Mouse (Mus musculus): ENCODE data around the gene Ccdc88c.
A peak's percentile ranks its signal among the peaks of the same experiment; 100 is the strongest.

The Ccdc88c gene

DNA sequence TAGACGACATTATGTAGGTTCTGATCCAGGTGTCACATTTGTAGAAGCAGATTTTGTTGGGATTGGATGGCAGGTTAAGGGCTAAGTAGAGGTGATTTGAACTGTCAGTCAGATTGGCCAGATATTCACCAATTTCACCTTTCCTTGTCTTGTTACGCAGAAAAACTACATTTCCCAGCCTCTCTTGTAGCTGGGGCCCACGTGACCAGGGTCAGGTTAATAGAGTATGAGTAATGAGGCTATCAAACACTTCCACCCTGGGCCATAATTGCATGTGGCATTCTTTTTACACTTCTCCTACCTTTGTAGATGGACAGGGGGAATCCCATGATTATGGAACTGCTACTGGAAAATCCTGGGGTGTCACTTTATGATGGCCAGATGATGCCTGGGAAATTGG, 155.2 kb downstream of the Ccdc88c start:
- DNase-seq: no peak

DNA sequence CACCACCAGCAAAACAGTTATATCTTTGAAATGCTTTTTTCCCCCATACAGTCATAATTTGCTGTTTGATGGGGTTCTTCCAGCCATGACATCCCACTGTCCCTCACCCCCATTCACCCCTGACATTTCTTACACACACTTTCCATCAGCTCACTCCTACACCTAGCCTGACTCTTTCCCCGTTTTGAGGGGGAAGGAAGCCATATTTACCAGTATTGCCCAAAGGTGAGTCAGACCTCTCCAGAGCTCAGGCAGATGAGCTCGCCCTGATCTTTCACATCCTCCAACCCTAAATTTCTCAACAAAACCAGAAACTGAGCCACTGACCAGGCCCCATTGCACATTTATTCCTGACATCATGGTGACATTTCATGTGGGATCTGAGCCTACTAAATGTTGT, 157.0 kb downstream of the Ccdc88c start:
- DNase-seq: no peak

DNA sequence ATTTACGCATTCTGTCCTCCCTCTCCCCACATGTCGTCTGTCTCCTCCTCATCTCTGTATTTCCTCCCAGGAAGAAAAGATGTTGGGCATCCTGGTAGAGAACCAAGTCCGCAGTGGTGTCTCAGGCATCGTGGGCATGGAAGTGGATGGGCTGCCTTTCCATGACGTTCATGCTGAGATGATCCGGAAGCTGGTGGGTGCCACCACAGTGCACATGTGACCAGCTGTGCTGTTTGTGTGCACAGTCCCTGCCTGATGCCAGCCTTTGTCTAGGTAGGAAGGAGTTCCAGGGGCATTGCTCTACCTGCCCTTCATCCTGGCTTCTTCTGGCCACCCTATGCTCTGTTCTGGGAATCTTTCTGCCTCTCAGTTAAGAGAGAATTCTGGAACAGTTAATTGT, 157.6 kb downstream of the Ccdc88c start:
- no peak for DNase-seq

DNA sequence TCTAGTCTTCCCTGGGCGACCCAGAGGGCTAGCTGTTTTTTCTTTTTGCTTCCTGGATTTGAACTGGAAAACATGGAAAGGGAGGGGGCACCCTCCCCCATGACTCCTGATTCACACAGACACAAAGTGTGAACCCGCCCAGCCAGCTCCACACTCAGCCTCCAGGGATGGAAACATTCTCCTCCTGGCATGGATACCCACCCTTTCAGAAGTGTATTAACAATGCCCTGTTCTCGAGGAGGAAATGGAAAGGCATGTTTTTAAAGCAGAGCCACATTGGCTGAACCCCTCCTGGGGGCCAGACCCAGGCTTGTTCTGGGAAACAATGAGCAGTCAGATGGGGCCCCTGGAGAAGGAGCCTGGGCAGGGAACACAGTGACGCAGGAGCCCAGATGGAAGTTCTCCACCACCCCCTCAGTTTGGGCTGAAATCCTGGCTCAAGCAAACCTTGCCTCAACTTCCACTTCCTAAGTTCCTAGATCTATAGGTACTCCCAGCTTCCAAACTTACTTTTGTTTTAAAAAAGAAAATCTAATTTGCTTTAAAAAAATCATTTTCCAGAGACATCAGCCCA, 160.7 kb downstream of the Ccdc88c start:
- DNase-seq: no peak

DNA sequence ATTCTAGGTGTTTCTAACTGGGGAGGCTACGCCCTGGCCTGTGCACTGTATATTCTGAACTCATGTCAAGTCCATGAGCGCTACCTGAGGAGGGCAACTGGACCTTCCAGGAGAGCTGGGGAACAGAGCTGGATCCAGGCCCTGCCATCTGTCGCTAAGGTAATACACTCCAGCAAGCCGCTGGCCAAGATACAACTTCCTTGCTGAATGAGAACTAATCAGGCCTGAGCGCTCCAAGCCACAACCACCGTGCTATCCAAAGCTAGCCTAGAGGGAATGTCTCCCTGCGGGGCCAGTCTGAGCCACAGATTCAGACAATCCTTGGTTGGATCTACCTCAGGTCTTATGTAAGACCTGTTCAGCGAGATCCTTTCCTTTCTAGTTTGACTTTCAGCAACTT, 161.8 kb downstream of the Ccdc88c start:
- DNase-seq: peak; percentile 94

DNA sequence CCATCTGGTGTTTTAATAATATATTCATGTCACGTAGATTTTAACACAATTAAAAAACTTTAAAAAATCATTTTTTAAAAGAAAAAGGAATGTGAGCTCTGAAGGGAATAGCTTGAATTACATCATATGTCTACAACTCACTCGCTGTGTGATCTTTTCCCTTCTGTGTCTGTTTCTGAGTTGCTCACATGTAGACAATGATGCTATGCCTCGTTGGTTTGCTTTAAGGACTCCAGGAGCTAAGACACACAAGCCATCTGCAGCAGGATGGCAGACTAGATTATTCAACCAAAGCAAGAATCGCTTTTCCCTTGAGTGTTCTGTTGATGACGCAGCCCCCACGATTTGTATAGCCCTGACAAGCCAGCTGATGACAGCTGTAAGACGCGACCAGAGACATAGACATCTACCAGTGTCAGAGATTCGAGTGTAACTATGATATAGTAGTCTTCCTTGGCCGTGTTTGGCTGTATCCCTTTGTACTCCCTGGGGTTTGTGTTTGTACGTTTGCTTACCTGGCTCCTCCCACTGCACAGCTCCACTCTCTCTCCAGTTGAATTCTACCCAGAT, 163.3 kb downstream of the Ccdc88c start:
- DNase-seq: no peak

DNA sequence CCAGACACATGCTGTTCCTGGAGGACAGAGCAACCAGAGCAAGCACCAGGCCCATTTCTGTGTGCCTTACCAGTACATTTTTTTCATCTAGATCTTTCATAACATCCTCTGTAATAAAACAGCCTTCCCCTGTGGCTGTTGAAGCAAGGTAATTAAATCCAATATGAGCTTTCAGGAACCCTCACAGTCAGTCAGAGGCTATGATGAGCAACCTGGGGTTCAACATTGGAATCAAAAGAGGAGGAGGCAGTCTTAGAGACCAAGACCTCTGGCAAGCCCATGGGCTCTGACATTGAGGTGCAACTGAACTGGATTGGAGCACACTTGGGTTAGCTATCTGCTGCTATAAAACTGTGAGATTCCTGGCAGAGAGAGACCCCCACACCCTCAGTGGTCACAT, 163.8 kb downstream of the Ccdc88c start:
- no peak for DNase-seq

DNA sequence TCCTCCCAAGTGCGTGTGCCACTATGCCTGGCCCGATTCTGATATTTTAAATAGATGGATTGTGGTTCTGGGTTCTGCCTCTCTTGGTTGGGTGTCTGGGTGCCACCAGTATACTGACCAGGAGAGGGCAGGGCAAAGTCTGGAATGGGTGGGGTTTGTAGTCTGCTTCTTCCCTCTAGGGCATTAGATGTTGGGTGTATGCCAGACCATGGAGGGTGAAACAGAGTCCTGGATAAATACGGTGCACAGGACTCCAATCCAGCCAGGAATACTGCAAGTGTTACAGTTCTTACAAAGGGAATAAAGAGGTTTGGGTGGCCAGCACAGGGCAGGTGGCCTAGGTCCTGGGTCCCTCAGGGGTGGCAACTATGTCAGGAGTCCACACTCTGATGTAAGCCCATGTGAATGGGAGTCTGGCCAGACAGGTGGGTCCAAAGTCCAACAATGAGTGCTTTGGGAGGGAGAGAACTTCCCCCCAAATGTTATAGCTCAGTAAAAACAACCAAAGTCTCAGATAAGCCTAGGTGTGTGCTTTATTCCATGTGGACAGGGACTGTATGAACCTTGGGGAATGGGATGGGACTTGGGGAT, 165.9 kb downstream of the Ccdc88c start:
- no peak for DNase-seq

DNA sequence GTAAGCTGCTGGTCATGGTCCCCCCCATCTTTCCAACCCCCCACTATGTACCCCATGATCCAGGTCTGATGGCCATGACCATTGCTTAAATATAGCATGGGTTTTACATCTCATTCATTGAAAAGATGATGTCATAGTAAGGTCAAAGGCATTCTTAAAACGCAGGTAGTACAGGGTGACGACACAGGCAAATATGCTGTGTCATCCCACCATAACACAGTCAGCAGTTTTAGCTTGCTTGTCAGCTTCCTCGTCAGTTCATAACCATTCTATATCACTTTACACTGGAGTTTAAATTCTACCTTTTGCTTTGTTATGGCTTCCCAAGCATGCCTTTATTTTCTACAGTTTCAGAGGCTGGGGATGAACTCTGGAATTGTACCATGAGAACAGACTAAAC, 166.6 kb downstream of the Ccdc88c start:
- DNase-seq: no peak
